ENCODE assay signal across 7 mouse cellular contexts in the genomic region with DNA sequence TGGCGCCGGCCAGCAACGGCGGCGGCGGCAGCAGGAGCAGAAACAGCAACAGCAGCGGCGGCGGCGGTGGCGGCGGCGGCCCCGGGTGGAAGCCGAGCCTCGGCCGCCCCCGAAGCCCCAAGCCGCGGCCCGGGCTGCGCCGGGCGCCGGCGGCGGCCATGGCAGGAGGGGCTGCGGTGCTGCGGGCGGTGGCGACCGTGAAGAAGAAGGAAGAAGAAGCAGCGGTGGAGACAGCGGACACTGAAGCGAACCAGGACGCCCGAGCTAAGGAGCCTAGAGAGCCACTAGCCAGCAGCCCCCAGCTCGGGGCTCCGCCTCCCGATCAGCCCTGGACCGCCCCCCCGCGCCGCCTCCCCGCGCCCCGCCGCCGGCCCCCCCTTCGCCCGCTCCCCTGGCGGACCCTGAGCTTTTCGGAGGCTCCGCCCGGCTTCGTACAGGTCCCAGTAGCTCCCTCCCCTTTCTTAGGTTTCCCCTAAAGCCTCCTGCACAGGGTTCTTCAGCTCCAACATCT. TPM values are rescaled to one million over a fixed set of nuclear protein-coding genes. Genes with fewer than 3 reads are reported as not detected.
DNase-seq lines count a peak whose midpoint lies in the region; ATAC-seq lines count a peak whose summit lies in the region.

A gene (minus strand): TSS at position 411 of the 511 bp plus-strand sequence.

- H3K4me3 ChIP-seq in heart, embryonic 14.5 days (ENCODE audit: control insufficient read depth in 1 of 2, insufficient read depth in 1 of 2, low read depth in 1 of 2, low read length in 2 of 2): peak within 1 kb of the TSS; percentile 64 to 86

- no peaks in the 10 kb centered on the region for H3K36me3 ChIP-seq in heart, embryonic 14.5 days (ENCODE audit: control insufficient read depth, insufficient read depth, low read length)

- peak; percentile 53 for DNase-seq in right cerebral cortex, adult 18-20 months
- no peak for DNase-seq in right cerebral cortex, postnatal 25 days
- DNase-seq in cerebellum, postnatal 36 days: peak; percentile 68 to 73
- DNase-seq in layer of hippocampus, postnatal 10 days (ENCODE audit: low spot score in 2 of 2): peak; percentile 44 to 60
- DNase-seq in lung, postnatal 14 days: peak; percentile 23
- DNase-seq in B cell, adult 2 months: no peak

- no peaks in the 10 kb centered on the region for H3K9me3 ChIP-seq in heart, embryonic 14.5 days (ENCODE audit: control insufficient read depth, low read length)

- peak within 1 kb of the TSS; percentile 60 for H3K9ac ChIP-seq in heart, embryonic 14.5 days (ENCODE audit: low read length)

- H3K27ac ChIP-seq in heart, embryonic 14.5 days (replicated peaks in 1 of 2; ENCODE audit: control insufficient read depth in 1 of 2, insufficient read depth in 1 of 2, low read depth in 2 of 2, low read length in 2 of 2): no peak within 1 kb of the TSS

- H3K27me3 ChIP-seq in heart, embryonic 14.5 days (ENCODE audit: control insufficient read depth, insufficient read depth, low read length): peaks cover 53% of the 10 kb centered on the region

- H3K4me1 ChIP-seq in heart, embryonic 14.5 days (ENCODE audit: control insufficient read depth in 2 of 2, insufficient read depth in 2 of 2, low read length in 2 of 2): peaks cover 5 to 6% of the 10 kb centered on the region in 2 experiments

- no peak for ATAC-seq in heart, embryonic 14.5 days (ENCODE audit: insufficient number of reproducible peaks, insufficient read depth, low FRiP score, low read depth)

- WGBS in heart, embryonic 14.5 days: under 1% methylated on average over 39 of the region's 56 CpGs

- H3K4me2 ChIP-seq in heart, embryonic 14.5 days (ENCODE audit: low read length): peak within 1 kb of the TSS; percentile 89

RNA-seq across cellular contexts. Expression of the gene that starts here (rescaled TPM):
- polyA plus RNA-seq in heart, embryonic 14.5 days (2014; fragmentation: Nextera tagmentation; extraction: Ambion mirVana): 0.61 and 0.67 TPM in 2 replicates
- total RNA-seq in layer of hippocampus, postnatal 10 days (2021): 10 to 100 TPM; 32.5 to 35.1 TPM

Comparison
In these comparisons a context has a peak if more than half of its experiments do, and no peak if none do; other contexts are left out.
1. DNase-seq: peak in right cerebral cortex, adult 18-20 months (single experiment), cerebellum, postnatal 36 days (2 of 2), layer of hippocampus, postnatal 10 days (2 of 2) and lung, postnatal 14 days (single experiment); none in right cerebral cortex, postnatal 25 days (single experiment) and B cell, adult 2 months (0 of 2).